Mouse (Mus musculus) left cerebral cortex, postnatal 4 days (tissue): ENCODE data around the gene Tenm1. TPM values are rescaled to one million over a fixed set of nuclear protein-coding genes. Genes with fewer than 3 reads are reported as not detected.
A peak's percentile ranks its signal among the peaks of the same experiment; 100 is the strongest.

Experiments
- DNase-seq: peaks from one replicate; pipeline ENCODE4 v3.0.0-alpha.2; 2022
- intact Hi-C: fragments of 180-260 bp; cut with DNase I; formaldehyde crosslinking; loops from one replicate; pipeline ENCODE4 v1.15.1; 2025
- total RNA-seq, 2 experiments: library from RNA; stranded (reverse); gene quantifications; 2 replicates each; pipeline ENCODE4 v1.2.3; 2021

Tenm1 gene
- total RNA-seq: 10 to 100 TPM; 89.8 to 92.8 TPM

GRCm38 (mm10) chrX:43428855-43429263 lies at the start of gene Tenm1:
Gene Tenm1 (minus strand): TSS chrX:43429126.
- intact Hi-C loops: no loop called here
- peak; percentile 46 for DNase-seq

GRCm38 (mm10) chrX:43467311-43467710 lies 38.4 kb upstream of the Tenm1 start:
- intact Hi-C loops: no loop called here
- no peak for DNase-seq

GRCm38 (mm10) chrX:43430581-43430980 lies 1.7 kb upstream of the Tenm1 start:
- intact Hi-C loops: no loop called here
- peak; percentile 41 for DNase-seq

DNA sequence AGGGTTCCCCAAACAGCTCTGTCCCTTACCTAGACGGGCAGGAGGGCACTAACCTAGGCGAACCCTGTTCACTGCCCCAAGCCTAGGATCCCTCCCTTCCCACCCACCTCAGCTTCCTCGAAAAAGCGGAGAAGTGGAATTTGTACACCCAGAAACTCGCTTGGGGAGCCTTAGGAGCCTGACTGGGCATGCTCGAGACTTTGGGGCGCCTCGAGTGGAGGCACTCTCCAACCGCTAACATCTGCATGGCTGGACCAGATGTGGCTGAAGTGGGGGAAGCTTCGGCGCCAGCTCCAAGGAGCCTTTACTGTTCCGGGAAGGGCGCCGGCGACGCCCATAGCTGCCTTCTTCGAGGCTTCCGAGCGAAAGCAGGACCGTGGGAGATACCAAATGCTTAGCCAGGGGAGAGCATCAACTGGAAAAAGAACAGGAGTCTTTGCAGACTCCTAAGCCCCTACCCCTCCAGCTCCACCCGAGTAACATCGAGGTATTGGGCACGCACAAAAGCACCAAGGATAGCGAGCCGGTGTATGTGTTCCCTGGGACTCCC lies 1.1 kb upstream of the Tenm1 start:
- peak; percentile 11 for DNase-seq
- intact Hi-C loops: no loop called here

DNA sequence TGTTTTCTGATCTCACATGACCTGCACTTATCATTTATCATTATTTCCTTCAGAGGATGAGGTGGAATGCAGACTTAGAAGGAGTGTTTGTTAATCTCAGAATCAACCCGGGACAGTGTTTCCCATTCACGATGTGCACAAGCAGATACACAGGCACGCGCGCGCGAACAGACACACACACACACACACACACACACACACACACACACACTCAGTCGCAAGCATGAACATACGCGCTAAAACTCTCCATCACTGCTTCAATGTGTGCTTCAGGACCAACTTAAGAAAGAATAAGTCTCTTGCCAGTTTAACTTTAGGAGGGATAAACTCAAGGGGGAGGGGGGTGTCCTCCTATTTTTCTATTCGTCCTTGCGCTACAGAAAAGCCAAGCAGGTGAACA lies 411 bp upstream of the Tenm1 start:
- intact Hi-C loops: no loop called here
- DNase-seq: no peak

- intact Hi-C loops: no loop called here
- no peak for DNase-seq
Observed at GRCm38 (mm10) chrX:43427961-43428365, 963 bp downstream of the Tenm1 start.

DNA sequence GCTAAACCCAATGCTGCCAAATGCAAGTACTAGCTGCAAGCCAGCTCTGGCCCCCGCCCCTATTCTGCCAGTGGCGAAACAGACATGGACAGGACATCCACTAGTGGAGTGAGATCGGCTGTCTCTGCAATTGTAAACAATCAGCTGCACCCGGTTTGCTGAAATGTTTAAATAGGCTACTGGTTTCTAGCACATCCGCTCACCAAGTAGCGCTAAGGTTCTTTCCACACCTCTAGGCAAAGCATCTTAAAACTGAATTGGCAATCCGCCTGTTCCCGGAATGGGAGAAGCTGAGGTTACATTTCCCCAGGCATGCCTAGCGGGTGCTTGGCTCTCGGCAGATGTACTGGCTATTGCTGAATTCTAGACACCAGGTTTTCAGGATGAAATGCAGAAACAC lies 1.8 kb downstream of the Tenm1 start:
- intact Hi-C loops: no loop called here
- peak; percentile 39 for DNase-seq

- DNase-seq: no peak
- intact Hi-C loops: no loop called here
Observed at GRCm38 (mm10) chrX:43397957-43398356, 31.0 kb downstream of the Tenm1 start.

GRCm38 (mm10) chrX:43388106-43388505 lies 40.8 kb downstream of the Tenm1 start:
- intact Hi-C loops: no loop called here
- DNase-seq: no peak

DNA sequence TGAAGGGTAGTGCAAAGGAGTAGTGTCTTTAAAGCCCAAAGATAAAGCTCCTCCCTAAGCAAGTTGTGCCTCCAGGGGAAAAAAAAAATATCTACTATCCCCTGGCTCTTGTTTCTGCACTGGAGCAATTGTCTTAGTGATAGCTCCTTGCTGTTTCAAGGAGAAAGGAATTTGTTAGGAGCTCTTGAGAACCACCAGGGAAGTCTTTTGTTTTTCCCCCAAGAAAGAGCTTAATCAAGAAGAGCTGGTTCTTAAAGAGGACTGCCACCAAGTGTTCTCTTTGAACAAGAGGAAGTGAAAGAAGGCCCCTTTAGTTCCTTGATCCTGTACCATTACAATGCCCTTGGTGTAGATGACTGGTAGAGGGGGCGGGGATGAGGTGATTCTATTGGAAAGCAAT lies 56.4 kb downstream of the Tenm1 start:
- DNase-seq: no peak
- intact Hi-C loops: no loop called here

DNA sequence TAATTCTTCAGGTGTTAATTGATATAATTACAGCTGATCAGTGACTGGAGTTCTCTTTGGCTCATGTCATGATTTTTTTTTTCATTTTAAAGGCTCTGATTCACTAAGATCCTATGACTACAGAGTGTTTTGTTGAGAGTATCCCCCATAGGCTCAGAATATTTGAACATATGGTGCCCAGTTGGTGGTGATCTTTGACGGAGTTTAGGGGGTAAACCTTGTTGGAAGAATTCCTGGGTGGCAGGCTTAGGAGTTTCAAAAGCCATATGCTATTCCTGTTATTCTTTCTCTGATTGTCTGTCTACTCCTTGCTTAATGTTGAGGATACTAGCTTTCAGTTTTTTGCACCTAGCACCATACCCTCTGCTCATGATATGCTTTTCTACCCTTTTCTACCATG lies 109.6 kb downstream of the Tenm1 start:
- intact Hi-C loops: no loop called here

GRCm38 (mm10) chrX:43317801-43318520 lies 111.0 kb downstream of the Tenm1 start:
- no peak for DNase-seq
- intact Hi-C loops: no loop called here

More for the DNA sequence above, 109.6 kb downstream of the Tenm1 start:
- no peak for DNase-seq

DNA sequence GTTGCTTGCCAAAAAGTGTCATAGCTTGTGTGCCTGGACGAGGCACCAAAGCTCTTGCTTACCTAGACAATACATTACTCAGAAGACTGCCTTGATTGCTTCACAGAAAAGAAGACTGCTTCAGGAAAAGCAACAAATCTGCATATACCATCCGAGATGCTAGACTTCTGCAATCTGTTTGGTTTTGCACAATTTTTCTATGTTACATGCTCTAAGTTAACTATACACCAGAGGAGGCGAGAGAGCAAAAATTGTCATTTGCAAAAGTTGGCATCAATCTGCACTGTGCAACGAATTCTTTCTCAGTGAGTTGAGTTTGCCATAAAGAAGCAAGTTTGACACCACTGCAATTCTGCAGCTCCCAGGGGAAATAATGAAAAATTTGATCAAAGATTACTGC lies 193.1 kb downstream of the Tenm1 start:
- intact Hi-C loops: no loop called here
- DNase-seq: no peak

GRCm38 (mm10) chrX:43205003-43205402 lies 223.9 kb downstream of the Tenm1 start:
- intact Hi-C loops: no loop called here
- no peak for DNase-seq

DNA sequence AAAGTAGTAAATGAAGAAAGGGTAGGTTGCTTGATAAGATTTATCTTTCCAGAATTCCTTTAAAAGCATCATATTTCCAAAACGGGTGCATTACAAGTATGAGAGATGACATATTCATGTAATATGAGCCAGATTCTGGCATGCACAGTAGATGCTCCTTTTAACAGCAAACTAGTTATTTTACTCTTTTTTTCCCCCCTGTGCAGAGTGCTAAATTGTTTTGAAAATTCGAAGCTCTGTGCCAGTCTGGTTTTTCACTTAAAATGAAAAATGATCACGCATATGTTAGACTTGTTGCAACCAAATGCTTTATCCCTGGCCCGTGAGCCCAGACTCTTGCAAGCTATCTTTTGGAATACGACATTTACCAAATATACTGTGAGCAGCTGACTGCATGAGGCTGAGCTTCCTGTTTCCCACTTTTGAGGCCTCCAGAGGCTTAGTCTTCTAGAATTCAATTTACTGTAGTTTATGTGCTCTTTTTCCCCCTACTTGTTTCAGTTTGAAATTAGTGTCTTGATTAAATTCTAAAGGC lies 226.6 kb downstream of the Tenm1 start:
- intact Hi-C loops: no loop called here
- DNase-seq: no peak

- peak; percentile 1 for DNase-seq
- intact Hi-C loops: no loop called here
Observed at GRCm38 (mm10) chrX:43182975-43183374, 246.0 kb downstream of the Tenm1 start.

DNA sequence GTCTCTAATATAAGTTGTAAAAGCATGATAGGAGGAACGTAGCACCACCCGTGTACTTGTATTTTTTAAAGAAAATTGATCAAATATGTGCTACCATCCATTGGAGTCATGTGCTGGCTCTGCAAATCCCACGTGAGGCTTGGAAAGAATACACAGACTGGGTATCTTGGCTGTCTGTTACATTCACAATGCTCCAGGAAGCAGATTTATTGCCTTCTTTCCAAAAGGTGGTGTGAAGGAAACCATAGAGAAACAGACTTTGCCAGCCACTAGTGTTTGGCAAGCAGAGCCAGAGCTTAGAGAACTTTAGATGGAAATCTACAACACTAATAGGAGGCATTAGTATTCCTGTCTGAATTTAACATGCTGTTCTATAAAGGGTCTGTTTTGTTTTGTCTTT lies 277.4 kb downstream of the Tenm1 start:
- no peak for DNase-seq
- intact Hi-C loops: no loop called here

- no peak for DNase-seq
- intact Hi-C loops: no loop called here
Observed at GRCm38 (mm10) chrX:43129696-43130095, 299.2 kb downstream of the Tenm1 start.

DNA sequence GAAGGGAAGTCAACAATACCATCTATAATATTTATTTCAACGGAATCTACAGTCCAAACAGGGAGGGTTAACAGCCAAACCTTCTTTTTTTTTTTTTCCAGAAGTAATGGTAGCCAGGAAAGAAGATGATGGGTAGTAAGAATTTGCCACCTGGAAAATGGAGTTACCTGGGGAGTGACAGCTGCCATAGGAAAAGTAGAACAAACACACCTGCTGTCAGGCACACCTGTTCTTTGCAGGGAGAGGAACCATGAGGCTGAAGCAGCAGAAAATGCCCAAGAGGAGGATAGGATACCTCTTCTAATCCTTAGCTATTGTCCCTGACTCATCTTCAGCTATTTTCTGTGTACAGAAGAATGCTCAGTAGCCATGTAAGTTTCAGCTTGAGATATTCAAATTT lies 306.4 kb downstream of the Tenm1 start:
- intact Hi-C loops: no loop called here
- DNase-seq: no peak

GRCm38 (mm10) chrX:43122001-43122400 lies 306.9 kb downstream of the Tenm1 start:
- intact Hi-C loops: no loop called here
- no peak for DNase-seq

DNA sequence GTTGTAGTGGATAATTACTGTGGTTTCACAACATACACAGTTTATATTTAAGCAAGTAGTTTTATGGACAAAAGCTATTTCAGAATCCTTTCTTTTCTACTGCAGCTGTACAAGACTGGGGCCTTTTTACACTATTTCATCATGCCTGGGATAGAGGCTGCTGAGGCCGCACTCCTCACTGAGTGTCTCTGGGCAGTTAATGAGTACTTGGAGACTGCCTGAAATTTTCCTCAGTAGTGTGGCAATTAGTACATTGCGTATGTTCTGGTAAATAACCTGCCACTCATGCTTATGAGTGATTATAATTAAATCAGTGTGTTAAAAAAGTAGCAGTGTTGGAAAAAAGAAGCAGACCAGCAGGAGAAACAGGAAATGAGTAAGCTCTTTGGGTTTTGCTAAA lies 442.8 kb downstream of the Tenm1 start:
- intact Hi-C loops: no loop called here

DNA sequence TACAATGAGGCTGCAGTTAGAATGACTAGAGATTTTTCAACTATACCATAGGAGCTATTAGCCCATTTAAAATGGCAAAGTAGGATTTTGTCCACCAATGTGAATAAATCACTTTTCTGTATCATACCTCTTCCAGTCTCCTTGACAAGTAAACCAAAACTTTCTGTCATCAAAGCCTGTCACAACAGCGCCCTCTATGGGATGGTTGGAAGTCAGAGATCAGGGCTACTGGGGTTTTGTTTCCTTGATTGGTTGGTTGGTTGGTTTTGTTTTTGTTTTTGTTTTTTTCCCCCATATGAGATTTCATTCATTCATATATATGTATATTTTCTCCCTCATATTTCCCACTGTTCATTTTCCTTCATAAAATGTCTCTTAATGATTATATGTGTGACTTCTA lies 455.4 kb downstream of the Tenm1 start:
- DNase-seq: peak; percentile 0
- intact Hi-C loops: no loop called here

More for the DNA sequence above, 442.8 kb downstream of the Tenm1 start:
- DNase-seq: no peak
